Mouse (Mus musculus) adrenal gland (tissue): ENCODE results near the gene Gm21118.
"Not testable (repeated sequence)": the region's sequence is repeated elsewhere in the genome, so short reads cannot be mapped to it uniquely, and the experiment has no call there.

Source experiments
- intact Hi-C: fragments of 180-260 bp; cut with DNase I; formaldehyde crosslinking; loops from one replicate; pipeline ENCODE4 v1.15.1; 2025
- long read RNA-seq, 2 experiments: library from polyadenylated mRNA; unstranded; transcript quantifications; one replicate each; pipeline ENCODE4 v2.0.0; 2020; ENCODE audit warnings: borderline replicate concordance in 1 of 2; ENCODE audit not compliant: insufficient replicate concordance in 1 of 2

Gm21118 gene
- long read RNA-seq, experiment 1 = 0 reads
- long read RNA-seq, experiment 2 = 0 reads

DNA sequence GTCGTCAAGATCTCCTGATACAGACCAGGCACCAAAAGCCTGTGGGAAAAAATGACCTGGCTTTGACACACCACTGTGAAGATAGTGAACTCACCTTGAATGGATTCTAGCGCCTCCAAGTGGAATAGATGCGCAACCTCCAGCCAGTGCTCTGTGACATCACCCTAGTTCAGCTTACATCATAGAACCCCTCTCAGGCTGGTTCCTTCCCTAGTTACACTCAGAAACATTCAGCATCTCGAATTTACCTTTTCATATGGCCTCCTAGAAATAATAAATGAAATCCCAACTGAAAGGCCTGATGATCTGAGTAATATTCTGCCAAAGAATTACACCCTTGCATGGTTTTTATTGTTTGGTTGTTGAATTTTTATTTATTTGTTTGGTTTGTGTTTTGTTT, at the start of gene Gm21118:
Gene Gm21118, minus strand, starts transcription at position 101 of the 400 bp plus-strand sequence.
- intact Hi-C loops = not testable (repeated sequence)

DNA sequence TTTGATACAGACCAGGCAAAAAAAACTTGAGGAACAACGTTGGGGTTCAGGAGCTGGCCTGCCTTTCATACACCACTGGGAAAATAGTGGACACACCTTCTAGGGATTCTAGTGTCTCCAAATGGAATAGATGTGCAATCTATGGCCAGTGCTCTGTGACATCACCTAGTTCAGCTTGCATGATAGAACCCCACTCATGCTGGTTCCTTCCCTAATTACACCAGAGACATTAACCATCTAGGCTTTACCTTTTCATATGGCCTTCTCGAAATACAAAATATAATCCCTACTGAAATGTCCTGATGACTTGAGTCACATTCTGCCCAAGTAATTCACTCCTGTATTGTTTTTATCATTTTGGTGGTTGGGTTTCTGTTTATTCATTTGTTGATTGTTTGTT, 29.7 kb upstream of the Gm21118 start, which contains the start of the genes Gm29423 and Gm29644:
Gene Gm29423, minus strand, starts transcription at position 101 of the 400 bp plus-strand sequence.
Gene Gm29644, minus strand, starts transcription at position 157 of the 400 bp plus-strand sequence.
- intact Hi-C loops = not testable (repeated sequence)
